In the genomic region with DNA sequence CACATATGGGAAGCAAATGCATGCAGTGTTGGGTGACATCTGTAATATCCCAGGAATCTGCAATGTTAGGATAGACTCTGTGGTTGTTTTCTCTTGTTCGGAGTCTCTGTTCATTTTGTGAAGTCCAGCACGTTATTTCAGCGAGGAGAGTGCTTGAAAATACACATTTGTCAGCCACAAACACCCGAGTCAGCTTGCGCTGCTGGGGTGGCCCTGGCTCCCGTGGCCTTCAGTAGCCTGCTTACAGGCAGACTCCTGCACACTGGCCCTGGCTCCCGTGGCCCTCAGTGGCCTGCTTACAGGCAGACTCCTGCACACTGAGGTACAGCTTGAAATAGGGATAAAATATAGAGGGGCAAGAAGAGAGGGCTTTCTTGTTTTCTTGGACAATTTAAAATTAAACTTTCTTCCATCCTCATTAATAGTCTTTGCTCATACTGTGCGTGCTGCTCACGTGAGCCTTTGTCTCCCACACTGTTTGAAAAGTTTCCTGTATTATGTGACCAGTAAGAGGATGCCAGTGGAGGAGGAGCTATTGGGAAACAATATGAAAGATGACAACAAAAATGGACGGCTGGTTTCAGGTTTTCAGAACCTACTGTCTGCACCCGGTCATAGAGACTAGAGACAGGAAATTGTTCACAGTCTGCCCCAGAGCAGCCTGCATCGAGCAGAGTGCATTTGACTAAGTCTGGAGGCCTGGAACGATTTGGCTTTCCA, we compare ENCODE assay signal across 15 mouse cellular contexts.
DNase-seq lines count a peak whose midpoint lies in the region; ATAC-seq and TF ChIP-seq lines count a peak whose summit lies in the region.
"Had no signal": no experiment of that assay in that cellular context is flagged by ENCODE, and none has a peak within 500 bp of the region (broad histone marks: within the 10 kb centered on the region; RNA-seq: fewer than 3 reads in every experiment).

No protein-coding gene starts in this region.

- 85% methylated on average over 13 of the region's 13 CpGs for WGBS in midbrain, embryonic 10.5 days
- WGBS in midbrain, embryonic 16.5 days, result 63% methylated on average over 13 of the region's 13 CpGs
- WGBS in embryonic facial prominence, embryonic 12.5 days, result 55% methylated on average over 13 of the region's 13 CpGs
- WGBS in limb, embryonic 11.5 days, result 74% methylated on average over 13 of the region's 13 CpGs
- WGBS in liver, postnatal 0 days (ENCODE audit: insufficient replicate concordance), result 59% methylated on average over 13 of the region's 13 CpGs

- H3K9ac ChIP-seq in midbrain, embryonic 16.5 days (ENCODE audit: low read depth, low read length), result no peak overlapping the region
- H3K9ac ChIP-seq in embryonic facial prominence, embryonic 12.5 days, result no peak overlapping the region
- no peak overlapping the region for H3K9ac ChIP-seq in limb, embryonic 11.5 days (ENCODE audit: low read length)
- no peak overlapping the region for H3K9ac ChIP-seq in liver, postnatal 0 days (replicated peaks)
- H3K9ac ChIP-seq: heart, embryonic 13.5 days; limb, embryonic 15.5 days; stomach, embryonic 15.5 days had no signal

- peaks cover 29% of the 10 kb centered on the region for H3K4me1 ChIP-seq in midbrain, embryonic 10.5 days
- 0 out of 2 replicates have a peak, but pooled peaks cover 4% of the 10 kb centered on the region for H3K4me1 ChIP-seq in midbrain, embryonic 16.5 days (ENCODE audit: control insufficient read depth, insufficient read depth, low read length)
- H3K4me1 ChIP-seq in embryonic facial prominence, embryonic 12.5 days, result peaks cover 17% of the 10 kb centered on the region
- no peaks in the 10 kb centered on the region for H3K4me1 ChIP-seq in limb, embryonic 11.5 days (ENCODE audit: control insufficient read depth, insufficient read depth, low read length)
- H3K4me1 ChIP-seq in liver, postnatal 0 days (ENCODE audit: insufficient read depth), result no peaks in the 10 kb centered on the region
- H3K4me1 ChIP-seq: limb, embryonic 15.5 days; stomach, embryonic 15.5 days had no signal

- no peaks in the 10 kb centered on the region for H3K36me3 ChIP-seq in midbrain, embryonic 10.5 days
- H3K36me3 ChIP-seq in midbrain, embryonic 16.5 days (ENCODE audit: control insufficient read depth, insufficient read depth, low read length), result no peaks in the 10 kb centered on the region
- H3K36me3 ChIP-seq in embryonic facial prominence, embryonic 12.5 days, result no peaks in the 10 kb centered on the region
- H3K36me3 ChIP-seq in limb, embryonic 11.5 days (ENCODE audit: control insufficient read depth, insufficient read depth, low read length), result no peaks in the 10 kb centered on the region
- no peaks in the 10 kb centered on the region for H3K36me3 ChIP-seq in liver, postnatal 0 days (replicated peaks; ENCODE audit: insufficient read depth, low read length)
- H3K36me3 ChIP-seq: heart, embryonic 13.5 days; limb, embryonic 15.5 days; stomach, embryonic 15.5 days had no signal

- no peaks in the 10 kb centered on the region for H3K9me3 ChIP-seq in midbrain, embryonic 10.5 days (replicated peaks)
- no peaks in the 10 kb centered on the region for H3K9me3 ChIP-seq in midbrain, embryonic 16.5 days (replicated peaks; ENCODE audit: control insufficient read depth, low read length, poor library complexity, severe bottlenecking)
- no peaks in the 10 kb centered on the region for H3K9me3 ChIP-seq in embryonic facial prominence, embryonic 12.5 days
- H3K9me3 ChIP-seq in limb, embryonic 11.5 days (ENCODE audit: control insufficient read depth, low read length), result no peaks in the 10 kb centered on the region
- H3K9me3 ChIP-seq in liver, postnatal 0 days (ENCODE audit: low read length), result no peaks in the 10 kb centered on the region
- H3K9me3 ChIP-seq: heart, embryonic 13.5 days; limb, embryonic 15.5 days; stomach, embryonic 15.5 days had no signal

- no peak overlapping the region for H3K4me2 ChIP-seq in midbrain, embryonic 16.5 days (ENCODE audit: low read length)
- H3K4me2 ChIP-seq in embryonic facial prominence, embryonic 12.5 days (replicated peaks), result no peak overlapping the region
- no peak overlapping the region for H3K4me2 ChIP-seq in limb, embryonic 11.5 days (ENCODE audit: low read depth, severe bottlenecking)
- H3K4me2 ChIP-seq in liver, postnatal 0 days (ENCODE audit: low read depth, low read length), result no peak overlapping the region
- H3K4me2 ChIP-seq: heart, embryonic 13.5 days; limb, embryonic 15.5 days; stomach, embryonic 15.5 days had no signal

- H3K4me3 ChIP-seq in midbrain, embryonic 10.5 days, result no peak overlapping the region
- no peak overlapping the region for H3K4me3 ChIP-seq in midbrain, embryonic 16.5 days (ENCODE audit: low read depth, low read length)
- no peak overlapping the region for H3K4me3 ChIP-seq in embryonic facial prominence, embryonic 12.5 days
- no peak overlapping the region for H3K4me3 ChIP-seq in limb, embryonic 11.5 days (ENCODE audit: low read depth, low read length)
- no peak overlapping the region for H3K4me3 ChIP-seq in liver, postnatal 0 days (ENCODE audit: low read depth, low read length)
- H3K4me3 ChIP-seq: heart, embryonic 13.5 days; limb, embryonic 15.5 days; stomach, embryonic 15.5 days had no signal

- TF ChIP-seq CTCF in liver, postnatal 0 days (IDR thresholded peaks at IDR 0.05; ENCODE audit: low read depth), result no peak

- peak overlapping the region; percentile 39; the same call in 1 of the 2 replicates for H3K27ac ChIP-seq in midbrain, embryonic 10.5 days (replicated peaks)
- H3K27ac ChIP-seq in midbrain, embryonic 16.5 days (ENCODE audit: low read length), result no peak overlapping the region; the same call in 1 of the 2 replicates
- H3K27ac ChIP-seq in embryonic facial prominence, embryonic 12.5 days, result peak overlapping the region; percentile 73
- H3K27ac ChIP-seq in limb, embryonic 11.5 days (replicated peaks; ENCODE audit: low read depth, low read length), result no peak overlapping the region
- no peak overlapping the region for H3K27ac ChIP-seq in liver, postnatal 0 days (ENCODE audit: low read depth)
- H3K27ac ChIP-seq: heart, embryonic 13.5 days; limb, embryonic 15.5 days; stomach, embryonic 15.5 days had no signal

- ATAC-seq in midbrain, embryonic 16.5 days, result no peak
- ATAC-seq in embryonic facial prominence, embryonic 12.5 days (ENCODE audit: insufficient number of reproducible peaks, insufficient read depth, low FRiP score, low TSS enrichment), result no peak
- 0 out of 2 replicates have a peak, but pooled peaks have one; percentile 26 for ATAC-seq in limb, embryonic 11.5 days (ENCODE audit: insufficient number of reproducible peaks, low FRiP score, low TSS enrichment, low read depth)
- ATAC-seq in liver, postnatal 0 days, result no peak
- ATAC-seq: intestine, embryonic 16.5 days had no signal

- DNase-seq in midbrain, embryonic 10.5 days (ENCODE audit: low spot score), result no peak
- peak; percentile 57 for DNase-seq in cerebellum, adult 11 months
- DNase-seq in limb, embryonic 11.5 days (ENCODE audit: low spot score), result no peak
- no peak for DNase-seq in urinary bladder, postnatal 4 days (ENCODE audit: low spot score in 2 of 2)
- DNase-seq in liver, postnatal 0 days, result no peak
- DNase-seq in right cerebral cortex, postnatal 14 days, result no peak
- DNase-seq: lung, postnatal 36 days; retina, postnatal 1 day had no signal

- no peaks in the 10 kb centered on the region for H3K27me3 ChIP-seq in midbrain, embryonic 10.5 days (ENCODE audit: low read depth, poor library complexity, severe bottlenecking)
- H3K27me3 ChIP-seq in midbrain, embryonic 16.5 days (ENCODE audit: control insufficient read depth, insufficient read depth, low read depth, low read length), result no peaks in the 10 kb centered on the region
- no peaks in the 10 kb centered on the region for H3K27me3 ChIP-seq in embryonic facial prominence, embryonic 12.5 days
- no peaks in the 10 kb centered on the region for H3K27me3 ChIP-seq in limb, embryonic 11.5 days (ENCODE audit: control insufficient read depth, insufficient read depth, low read length)
- H3K27me3 ChIP-seq in liver, postnatal 0 days (ENCODE audit: insufficient read depth, low read length), result no peaks in the 10 kb centered on the region
- H3K27me3 ChIP-seq: CH12.LX; heart, embryonic 13.5 days; limb, embryonic 15.5 days; stomach, embryonic 15.5 days had no signal

- TF ChIP-seq EP300 in liver, postnatal 0 days (IDR thresholded peaks at IDR 0.05; ENCODE audit: low read depth), result no peak

Comparison
In these comparisons a context has a peak if more than half of its experiments do, and no peak if none do; other contexts are left out.
1. H3K27ac ChIP-seq: peak in midbrain, embryonic 10.5 days (single experiment) and embryonic facial prominence, embryonic 12.5 days (single experiment); none in midbrain, embryonic 16.5 days (single experiment), limb, embryonic 11.5 days (single experiment) and liver, postnatal 0 days (single experiment).